Mouse (Mus musculus) hindbrain, postnatal 0 days (tissue): ENCODE data around the gene Ttc26. TPM values are rescaled to one million over a fixed set of nuclear protein-coding genes. Genes with fewer than 3 reads are reported as not detected.

Source experiments
- ATAC-seq: fragments of 200-750 bp; cut with Nextera tagmentation; 2 replicates; pipeline ENCODE4 v1.8.0; 2017; ENCODE audit warnings: mild to moderate bottlenecking, moderate TSS enrichment, moderate library complexity
- DNase-seq: peaks from one replicate; pipeline ENCODE4 v3.0.0-alpha.2; 2015; ENCODE audit warnings: low spot score
- H3K27ac ChIP-seq: fragments of 300-500 bp; sonication (generic); 2 replicates; pipeline ENCODE4 v1.5.1; 2014; ENCODE audit warnings: mild to moderate bottlenecking
- H3K27me3 ChIP-seq: fragments of 300-500 bp; sonication (generic); 2 replicates; pipeline ENCODE4 v1.6.1; 2014; ENCODE audit warnings: low read length, mixed read lengths; ENCODE audit not compliant: insufficient read depth
- H3K36me3 ChIP-seq: fragments of 300-500 bp; sonication (generic); 2 replicates; pipeline ENCODE4 v1.6.1; 2014; ENCODE audit warnings: low read length, mixed read lengths; ENCODE audit not compliant: insufficient read depth
- H3K4me1 ChIP-seq: fragments of 300-500 bp; sonication (generic); 2 replicates; pipeline ENCODE4 v1.6.1; 2014; ENCODE audit warnings: antibody characterized with exemption, low read length, mixed read lengths; ENCODE audit not compliant: insufficient read depth
- H3K4me2 ChIP-seq: fragments of 300-500 bp; sonication (generic); 2 replicates; pipeline ENCODE4 v1.6.1; 2014; ENCODE audit warnings: low read depth, mild to moderate bottlenecking, low read length, moderate library complexity, mixed read lengths
- H3K4me3 ChIP-seq: fragments of 300-500 bp; sonication (generic); 2 replicates; pipeline ENCODE4 v1.5.1; 2014; ENCODE audit warnings: low read length
- H3K9ac ChIP-seq: fragments of 300-500 bp; sonication (generic); replicated peaks from 2 replicates; pipeline ENCODE4 v1.6.1; 2014; ENCODE audit warnings: mild to moderate bottlenecking, low read length, moderate library complexity, mixed read lengths
- H3K9me3 ChIP-seq: fragments of 300-500 bp; sonication (generic); 2 replicates; pipeline ENCODE4 v1.6.1; 2016; ENCODE audit warnings: low read length, mixed read lengths
- CTCF ChIP-seq: IDR thresholded peaks from 2 replicates; pipeline ENCODE4 v1.5.1; 2016; ENCODE audit warnings: antibody characterized with exemption, control low read depth, low read depth
- WGBS: fragments of 180-500 bp; shearing (Covaris S2); extraction: QIAGEN DNeasy Blood & Tissue Kit; methylation state at CpG from one replicate; pipeline ENCODE4 v1.1.7; 2014; 5-methylcytosine and 5-hydroxymethylcytosine counted together
- polyA plus RNA-seq: library from polyadenylated mRNA; unstranded; fragments of >200 nt; fragmentation: Nextera tagmentation; extraction: Ambion mirVana; gene quantifications from 2 replicates; pipeline ENCODE4 v1.2.1, GENCODE M21; 2015
- total RNA-seq: library from RNA; depleted of rRNA; stranded (reverse); fragments of >200 nt; gene quantifications from 2 replicates; pipeline ENCODE4 v1.2.3, GENCODE M21; 2014; rRNA removed

Gene Ttc26
- total RNA-seq (4.6 and 5.0 TPM in 2 replicates), polyA plus RNA-seq (2.5 and 2.9 TPM in 2 replicates)

DNA sequence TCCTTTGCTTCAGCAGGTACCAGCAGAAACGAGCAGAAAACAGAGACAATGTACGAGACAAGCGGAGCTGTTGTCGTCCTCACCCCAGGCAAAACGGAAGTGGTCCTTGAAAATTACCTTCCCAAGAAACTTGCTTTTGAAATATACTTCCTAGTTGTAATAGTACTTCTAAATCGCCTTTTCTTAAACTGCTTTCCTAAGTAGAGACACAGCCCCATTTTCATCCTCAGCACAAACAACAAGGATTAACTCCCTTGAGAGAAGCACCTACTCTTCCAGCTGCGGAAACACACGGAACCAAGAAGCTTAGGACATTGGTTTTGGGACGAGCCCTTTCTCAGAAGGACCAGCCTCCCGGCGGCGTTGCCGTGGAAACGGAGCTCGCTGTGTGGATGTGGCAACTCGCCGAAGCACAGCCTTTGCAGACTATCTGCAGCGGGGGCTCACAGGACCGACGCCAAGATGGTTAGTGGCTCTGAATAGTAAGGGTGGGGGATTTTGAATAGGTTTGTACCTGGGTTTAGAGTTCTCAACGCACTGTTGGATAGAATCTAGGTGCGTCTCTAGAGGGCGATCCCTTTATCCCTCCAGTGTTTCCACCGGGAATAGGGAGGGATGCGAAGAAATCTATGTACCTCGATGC lies at the start of gene Ttc26:
Gene Ttc26 (plus strand): TSS at position 341 of the 643 bp plus-strand sequence.
- Histone ChIP-seq H3K4me1 (0 out of 2 replicates have a peak, but pooled peaks cover 4% of the 10 kb centered on the region), H3K4me3 (peak within 1 kb of the TSS; percentile 52), H3K36me3 (peaks cover 5% of the 10 kb centered on the region; the same call in 1 of the 2 replicates), H3K9ac (peak within 1 kb of the TSS; percentile 64), H3K4me2 (peak within 1 kb of the TSS; percentile 68), H3K27ac (peak within 1 kb of the TSS; percentile 74), H3K27me3 (no peaks in the 10 kb centered on the region), H3K9me3 (no peaks in the 10 kb centered on the region)
- DNase-seq = peak; percentile 96
- TF ChIP-seq CTCF = no peak
- under 1% methylated on average over 26 of the region's 26 CpGs for WGBS
- peak; percentile 97 for ATAC-seq

DNA sequence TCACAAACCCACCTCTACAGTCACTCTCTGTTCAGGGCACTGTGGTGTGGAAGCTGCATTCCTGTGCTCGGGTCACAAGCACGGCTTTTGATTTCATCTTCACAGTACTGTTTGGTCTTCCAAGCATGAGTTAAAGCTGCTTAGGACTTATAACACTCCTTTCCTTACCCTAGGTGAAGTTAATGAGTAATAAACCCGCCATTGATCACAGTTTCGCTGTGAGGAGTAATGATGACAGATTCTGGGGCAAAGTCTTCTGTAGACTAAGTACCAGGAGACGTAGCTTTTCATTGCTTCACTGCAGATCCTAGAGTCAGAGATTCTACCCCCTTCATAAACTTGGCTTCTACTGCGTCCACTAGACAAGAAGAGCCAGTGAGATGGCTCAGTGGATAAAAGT lies 46.0 kb upstream of the Ttc26 start:
- H3K4me3 ChIP-seq = no peak overlapping the region
- H3K9me3 ChIP-seq = no peaks in the 10 kb centered on the region
- WGBS = 86% methylated on average over 6 of the region's 6 CpGs
- no peak for TF ChIP-seq CTCF
- no peak for DNase-seq
- H3K4me2 ChIP-seq = no peak overlapping the region
- H3K4me1 ChIP-seq = no peaks in the 10 kb centered on the region
- no peaks in the 10 kb centered on the region for H3K27me3 ChIP-seq
- H3K36me3 ChIP-seq = no peaks in the 10 kb centered on the region
- ATAC-seq = no peak
- H3K9ac ChIP-seq = no peak overlapping the region
- H3K27ac ChIP-seq = no peak overlapping the region

DNA sequence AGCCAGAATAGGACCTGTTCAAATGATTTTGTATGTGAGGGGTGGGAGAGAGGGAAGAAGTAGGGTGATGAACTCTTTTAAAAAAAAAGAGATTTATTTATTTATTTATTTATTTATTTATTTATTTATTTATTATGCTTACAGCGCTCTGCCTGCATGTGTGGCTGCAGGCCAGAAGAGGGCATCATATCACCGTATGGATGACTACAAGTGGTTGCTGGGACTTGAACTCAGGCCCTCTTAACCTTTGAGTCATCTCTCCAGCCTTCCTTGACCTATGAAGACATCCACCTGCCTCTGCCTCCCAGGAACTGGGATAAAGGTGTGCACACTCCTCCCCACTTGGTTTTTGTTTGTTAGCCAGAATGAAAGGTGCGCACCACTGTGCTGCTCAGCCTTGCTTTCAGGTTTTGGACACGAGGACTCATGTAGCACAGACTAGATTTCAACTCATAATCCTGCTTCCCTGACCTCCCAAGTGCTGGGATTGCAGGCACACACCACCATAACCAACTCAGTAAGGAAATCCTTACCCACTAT lies 44.0 kb upstream of the Ttc26 start:
- Histone ChIP-seq H3K4me3 (no peak overlapping the region), H3K36me3 (no peaks in the 10 kb centered on the region), H3K27me3 (no peaks in the 10 kb centered on the region), H3K4me2 (no peak overlapping the region), H3K9ac (no peak overlapping the region), H3K9me3 (no peaks in the 10 kb centered on the region), H3K27ac (no peak overlapping the region), H3K4me1 (no peaks in the 10 kb centered on the region)
- no peak for ATAC-seq
- no peak for TF ChIP-seq CTCF
- WGBS = 90% methylated on average over 4 of the region's 4 CpGs
- no peak for DNase-seq

DNA sequence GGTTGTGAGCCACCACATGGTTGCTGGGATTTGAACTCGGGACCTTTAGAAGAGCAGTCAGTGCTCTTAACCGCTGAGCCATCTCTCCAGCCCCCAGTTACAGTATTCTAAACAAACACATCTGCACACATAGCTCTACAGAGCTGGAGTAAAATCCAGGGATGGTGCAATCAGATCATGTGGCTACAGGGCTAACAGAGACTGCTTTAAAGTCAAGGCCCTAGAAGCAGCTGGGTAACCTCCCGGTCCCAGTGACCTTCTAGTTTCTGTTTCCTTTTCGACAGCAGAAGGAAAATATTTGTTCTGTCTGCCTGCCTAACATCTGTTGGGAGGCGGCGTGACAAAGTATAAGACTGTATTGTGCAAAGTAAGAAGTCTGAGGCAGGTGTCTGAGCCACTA lies 43.3 kb upstream of the Ttc26 start:
- ATAC-seq (no peak), DNase-seq (no peak)
- Histone ChIP-seq H3K9ac (no peak overlapping the region), H3K4me3 (no peak overlapping the region), H3K27me3 (no peaks in the 10 kb centered on the region), H3K36me3 (no peaks in the 10 kb centered on the region), H3K27ac (no peak overlapping the region), H3K9me3 (no peaks in the 10 kb centered on the region), H3K4me1 (no peaks in the 10 kb centered on the region), H3K4me2 (no peak overlapping the region)
- TF ChIP-seq CTCF = no peak
- 81% methylated on average over 6 of the region's 6 CpGs for WGBS

DNA sequence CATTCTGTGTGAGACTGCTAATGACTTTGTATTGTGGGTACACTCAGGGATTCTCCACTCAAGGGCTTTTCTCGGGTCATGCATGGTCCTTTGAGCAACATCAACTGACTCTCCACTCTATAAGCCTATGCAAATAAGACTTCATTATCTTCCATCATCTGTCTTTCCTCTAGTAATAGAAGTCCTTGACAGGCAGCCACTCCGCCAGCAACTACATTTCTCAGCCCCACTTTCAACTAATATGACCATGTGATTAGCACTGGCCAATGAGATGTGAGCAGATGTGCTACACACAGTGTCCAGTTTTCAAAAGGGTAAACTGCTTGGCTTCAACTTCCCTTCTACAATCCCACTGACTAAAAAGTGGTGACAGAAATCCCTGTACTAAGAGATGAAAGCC lies 42.2 kb upstream of the Ttc26 start:
- no peak for DNase-seq
- Histone ChIP-seq H3K4me1 (no peaks in the 10 kb centered on the region), H3K36me3 (no peaks in the 10 kb centered on the region), H3K9me3 (no peaks in the 10 kb centered on the region), H3K4me3 (no peak overlapping the region), H3K27ac (no peak overlapping the region), H3K27me3 (no peaks in the 10 kb centered on the region), H3K9ac (no peak overlapping the region), H3K4me2 (no peak overlapping the region)
- WGBS = 61% methylated on average over 2 of the region's 2 CpGs
- no peak for ATAC-seq
- no peak for TF ChIP-seq CTCF

DNA sequence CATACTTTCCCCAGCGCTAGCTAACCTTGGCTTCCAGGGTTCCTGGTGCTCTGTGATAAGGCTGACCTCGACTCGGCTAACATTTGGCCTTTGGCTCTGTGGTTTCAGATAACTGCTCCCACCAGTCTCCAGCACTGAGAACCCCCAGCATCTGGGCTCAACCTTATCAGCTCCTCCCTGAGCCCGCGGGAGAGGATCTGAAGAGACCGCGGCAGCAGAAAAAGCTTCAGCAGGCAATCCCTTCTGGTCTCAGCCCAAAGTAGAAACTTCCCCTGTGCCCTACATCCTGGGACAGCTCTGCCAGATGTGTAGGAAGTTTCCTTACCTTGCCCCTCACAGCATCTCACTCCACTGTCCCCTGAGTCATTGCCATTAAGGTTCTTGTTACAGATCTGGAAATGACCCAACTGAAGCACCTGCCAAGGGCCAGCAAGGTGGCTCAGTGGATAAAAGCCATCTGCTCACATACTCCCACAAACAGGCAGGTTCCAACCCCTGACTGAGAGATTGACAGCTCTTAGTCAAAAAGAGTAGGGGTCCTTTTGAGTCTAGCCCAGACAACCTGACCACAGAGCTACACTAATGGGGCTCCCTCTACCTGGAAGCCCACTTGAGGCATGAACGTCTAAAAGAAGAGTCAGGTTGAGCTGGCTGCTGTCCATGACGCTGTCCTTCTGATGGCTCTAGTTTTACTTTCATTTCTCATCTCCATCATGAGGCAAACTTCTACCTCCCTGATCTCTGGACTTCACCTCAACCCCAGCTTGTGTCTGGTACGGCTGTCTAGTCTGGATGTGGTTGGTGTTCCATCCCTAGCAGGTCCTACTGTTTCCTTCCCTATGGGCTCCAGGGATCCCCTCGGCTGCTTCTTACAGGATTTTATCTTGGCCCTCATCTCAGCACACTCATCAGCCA lies 39.3 kb upstream of the Ttc26 start:
- DNase-seq (no peak), ATAC-seq (no peak)
- Histone ChIP-seq H3K4me1 (no peaks in the 10 kb centered on the region), H3K27ac (no peak overlapping the region), H3K27me3 (no peaks in the 10 kb centered on the region), H3K9ac (no peak overlapping the region), H3K4me3 (no peak overlapping the region), H3K36me3 (no peaks in the 10 kb centered on the region), H3K9me3 (no peaks in the 10 kb centered on the region), H3K4me2 (no peak overlapping the region)
- no peak for TF ChIP-seq CTCF
- WGBS = 76% methylated on average over 11 of the region's 11 CpGs
